Mouse (Mus musculus) ovary, postnatal 14 days (tissue): ENCODE data around the gene Pkdrej.
"Not testable (repeated sequence)": the region's sequence is repeated elsewhere in the genome, so short reads cannot be mapped to it uniquely, and the experiment has no call there.

Source experiments
- DNase-seq: peaks from one replicate; pipeline ENCODE4 v3.0.0; 2022; ENCODE audit warnings: low spot score

Gene Pkdrej

DNA sequence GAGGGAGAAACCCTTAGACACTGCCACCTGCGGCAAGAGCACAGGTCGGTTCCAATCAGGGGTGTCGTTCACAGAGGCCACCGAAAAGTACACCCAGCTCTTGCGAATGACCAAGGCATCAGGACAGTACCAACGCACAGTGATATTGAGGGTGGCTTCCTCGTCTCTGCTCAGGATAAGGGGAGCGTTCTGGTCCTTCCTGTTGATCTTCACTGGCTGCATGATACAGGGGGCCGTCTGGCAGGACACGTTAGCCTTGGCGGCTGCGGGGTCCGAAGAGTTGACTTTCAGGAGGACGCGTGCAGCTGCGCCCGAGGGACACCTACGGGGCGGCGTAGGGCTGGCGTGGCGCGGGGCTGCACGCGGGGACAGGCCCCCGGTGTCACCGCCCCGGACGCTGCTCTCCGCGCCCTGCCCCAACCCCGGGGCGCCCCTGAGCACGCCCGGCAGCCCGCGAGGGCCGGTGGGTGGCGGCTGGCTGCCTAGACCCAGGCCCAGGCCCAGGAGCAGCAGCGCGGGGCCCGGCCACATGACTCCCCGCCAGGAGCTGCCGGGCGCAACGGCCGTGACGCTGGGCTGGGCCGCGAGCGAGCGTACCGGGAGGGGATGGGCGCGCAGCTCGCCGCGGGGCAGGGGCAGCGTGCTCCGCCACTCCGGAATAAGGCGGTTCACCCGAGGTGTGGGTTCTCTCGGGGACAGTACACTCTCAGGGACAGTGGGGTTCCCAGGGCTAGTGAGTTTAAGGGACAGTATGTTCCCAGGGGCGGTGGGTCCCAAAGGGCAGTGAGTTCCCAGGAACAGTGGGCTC lies at the start of gene Pkdrej:
TSS of gene Pkdrej (minus strand) at position 532 of the 808 bp plus-strand sequence.
- no peak for DNase-seq

DNA sequence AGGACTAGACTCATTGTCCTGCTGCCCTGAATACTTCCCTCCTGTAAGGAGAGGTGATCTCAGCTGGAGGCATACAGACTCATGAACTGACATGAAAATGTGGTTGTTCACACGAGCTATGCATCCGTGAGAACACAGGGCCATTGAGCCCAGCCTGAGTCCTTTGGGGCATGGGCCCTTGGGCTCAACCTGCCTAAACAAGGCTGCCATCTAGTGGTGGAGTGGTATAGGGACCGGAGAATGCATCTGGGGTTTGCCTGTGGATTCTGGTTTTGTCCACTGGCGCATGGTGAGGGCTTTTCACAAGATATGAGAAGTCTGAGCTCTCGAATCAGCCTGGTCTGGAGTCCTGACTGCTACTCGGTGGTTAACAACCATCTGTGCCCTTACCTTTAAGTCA lies 46.2 kb upstream of the Pkdrej start:
- peak; percentile 72 for DNase-seq

DNA sequence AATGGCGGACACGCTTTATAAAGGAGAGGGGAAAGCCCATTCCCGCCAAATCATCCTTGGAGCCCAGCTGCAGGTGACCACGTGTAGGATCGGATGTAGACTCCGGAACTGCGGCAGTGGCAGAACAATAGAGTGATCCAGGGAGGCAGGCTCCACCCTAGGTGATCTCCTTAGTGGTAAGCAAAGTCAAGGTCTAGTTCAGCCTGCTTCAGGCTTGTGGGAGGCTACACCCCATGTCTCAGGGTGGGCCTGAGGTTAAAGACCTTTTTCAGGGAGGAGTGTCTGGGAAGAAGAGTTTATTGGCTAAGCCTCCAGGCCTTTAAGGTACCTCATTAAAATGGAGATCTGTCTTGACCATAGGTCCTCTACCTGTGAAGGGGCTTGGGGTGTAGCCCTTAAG lies 44.4 kb upstream of the Pkdrej start:
- not testable (repeated sequence) for DNase-seq

DNA sequence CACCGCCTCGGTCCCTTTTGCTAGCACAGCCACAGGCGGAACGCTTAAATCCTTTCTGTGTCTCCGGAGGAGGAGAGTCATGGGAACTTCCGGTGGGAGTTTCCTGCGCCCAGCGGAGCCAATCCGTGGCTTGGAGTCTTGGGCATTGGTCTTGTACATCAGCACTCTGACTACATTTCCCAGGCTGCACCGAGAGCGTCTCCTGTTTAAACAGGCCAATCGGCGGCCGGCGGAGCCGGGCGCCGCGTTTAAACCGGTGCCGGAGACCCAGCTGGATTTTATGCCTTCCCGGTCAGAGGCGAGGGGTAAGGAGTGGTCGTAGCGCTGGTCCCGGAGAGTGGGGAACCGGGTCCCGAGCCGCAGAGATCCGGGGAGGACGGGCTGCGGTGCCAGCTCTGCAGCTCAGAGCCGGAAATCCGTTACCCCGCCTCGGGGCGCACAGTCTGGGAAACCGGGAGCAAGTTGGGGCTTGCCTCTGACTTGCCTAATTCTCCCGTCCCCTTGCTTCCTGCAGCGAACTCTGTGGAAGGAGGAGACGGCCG lies 38.0 kb upstream of the Pkdrej start, which contains the start of gene Gtse1:
TSS of gene Gtse1 (plus strand) at position 256 of the 542 bp plus-strand sequence.
- peak; percentile 86 for DNase-seq

DNA sequence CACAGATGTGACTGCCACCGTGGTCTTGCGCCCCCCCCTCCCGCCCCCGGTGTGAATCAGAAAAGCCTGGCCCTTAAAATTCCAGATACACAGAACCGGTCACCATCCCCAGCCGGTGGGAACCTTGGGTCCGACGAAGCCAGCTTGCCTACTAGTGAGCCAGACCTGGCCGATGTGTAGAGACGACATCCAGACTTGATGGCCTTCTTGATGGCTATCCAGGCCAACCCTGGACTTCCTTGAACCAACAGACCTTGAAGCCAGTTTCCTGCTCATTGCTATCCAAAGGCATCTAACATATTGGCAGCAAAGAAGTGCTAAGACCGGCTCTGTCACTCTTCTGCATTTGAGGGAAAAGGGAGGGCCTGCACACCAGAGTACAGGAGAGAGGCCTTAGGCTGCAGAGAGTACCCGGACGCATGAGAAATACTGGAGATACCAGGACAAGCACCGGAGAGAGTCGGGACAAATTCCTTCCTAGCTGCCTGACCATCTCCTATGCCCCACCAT lies 37.5 kb upstream of the Pkdrej start:
- no peak for DNase-seq

DNA sequence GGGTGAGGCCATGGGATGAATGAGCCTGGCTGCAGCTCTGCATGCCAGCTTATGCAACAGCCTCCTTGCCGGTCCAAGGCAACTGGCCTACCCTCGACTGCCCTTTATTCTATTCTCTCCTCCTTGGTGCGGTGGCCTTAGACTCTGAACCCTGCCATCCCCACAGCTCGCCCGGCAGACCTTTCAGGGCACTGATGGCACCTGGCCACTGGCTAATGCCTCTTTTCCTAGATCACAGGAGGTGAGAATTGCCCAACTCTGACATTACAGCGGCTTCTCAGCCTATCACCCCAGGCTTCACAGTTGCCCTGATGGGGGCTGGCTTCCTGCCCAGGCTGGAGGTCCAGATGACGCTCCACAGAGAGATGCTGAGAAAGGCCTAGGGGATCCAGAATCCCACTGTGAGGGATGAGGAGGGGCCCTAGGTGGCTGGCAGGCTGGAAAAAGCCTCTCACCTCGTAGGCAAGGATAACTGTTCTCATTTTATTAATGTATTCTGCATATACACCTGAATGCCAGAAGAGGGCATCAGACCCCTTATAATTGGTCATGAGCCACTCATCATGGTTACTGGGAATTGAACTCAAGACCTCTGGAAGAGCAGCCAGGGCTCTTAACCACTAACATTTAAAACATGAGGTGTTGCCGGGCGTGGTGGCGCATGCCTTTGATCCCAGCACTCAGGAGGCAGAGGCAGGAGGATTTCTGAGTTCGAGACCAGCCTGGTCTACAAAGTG lies 30.3 kb upstream of the Pkdrej start:
- DNase-seq, result no peak

DNA sequence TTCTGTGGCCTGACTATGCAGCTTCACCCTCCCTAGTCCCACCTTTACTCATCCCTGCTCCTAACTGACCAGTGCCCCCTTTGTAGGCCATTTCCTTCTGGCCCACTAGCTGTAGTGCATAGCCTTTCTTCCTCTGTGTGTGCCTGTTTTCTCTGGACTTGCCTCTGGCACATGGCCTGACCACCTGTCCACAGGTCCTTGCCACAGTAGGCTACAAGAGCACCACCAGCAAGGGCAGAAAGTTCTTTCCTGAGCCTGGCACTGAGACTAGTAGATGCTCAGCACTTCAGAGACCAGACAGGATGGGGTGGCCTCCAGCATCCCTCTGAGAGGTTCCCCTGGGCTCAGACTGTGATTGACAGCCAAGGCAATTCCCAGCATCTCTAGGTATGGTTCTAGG lies 23.5 kb upstream of the Pkdrej start:
- no peak for DNase-seq

DNA sequence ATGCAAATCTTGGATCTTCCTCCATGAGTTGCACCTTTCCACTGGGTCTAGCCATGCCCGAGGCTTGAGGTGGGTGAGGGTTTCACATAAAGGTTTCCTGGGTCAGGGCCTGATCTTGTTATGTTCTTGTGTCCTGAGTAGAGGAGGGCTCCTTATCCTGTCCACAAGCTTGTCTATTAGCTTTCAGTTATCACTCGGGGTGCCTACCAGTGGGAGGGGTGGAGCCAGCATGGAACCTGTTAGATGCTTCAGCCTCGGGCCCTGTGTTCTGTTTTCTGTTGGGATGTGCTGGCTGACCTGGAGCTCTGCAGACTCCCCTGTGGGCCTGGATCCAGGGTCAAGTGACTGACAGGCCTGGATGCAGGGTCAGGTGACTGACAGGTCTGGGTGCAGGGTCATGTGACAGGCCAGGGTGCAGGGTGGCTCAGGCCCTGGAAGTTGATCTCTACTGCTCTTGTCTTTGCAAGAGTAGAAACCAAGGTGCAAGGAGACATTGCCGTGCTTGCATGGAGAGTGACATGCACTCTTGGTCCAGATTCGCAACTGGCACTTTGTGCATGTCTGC lies 20.3 kb upstream of the Pkdrej start:
- no peak for DNase-seq

DNA sequence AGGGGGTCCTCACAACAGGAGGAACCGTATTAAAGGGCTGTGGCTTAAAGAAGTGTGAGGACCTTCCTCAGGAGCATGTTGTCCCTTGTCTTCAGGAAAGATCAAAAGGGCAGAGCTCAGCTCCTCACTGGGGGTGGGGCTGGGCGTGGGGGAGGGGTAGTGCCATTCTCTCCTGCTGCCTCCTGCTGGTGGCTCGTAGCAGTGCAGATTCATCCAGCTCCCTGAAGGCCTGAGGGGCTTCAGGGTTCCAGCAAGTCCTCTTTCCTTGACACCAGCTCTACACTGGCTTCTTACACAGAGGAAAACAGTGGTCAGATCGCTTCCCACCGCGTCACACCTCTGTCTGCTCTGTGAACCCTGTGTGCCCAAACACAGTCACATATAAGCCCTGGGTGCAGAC lies 19.4 kb upstream of the Pkdrej start:
- peak; percentile 18 for DNase-seq

DNA sequence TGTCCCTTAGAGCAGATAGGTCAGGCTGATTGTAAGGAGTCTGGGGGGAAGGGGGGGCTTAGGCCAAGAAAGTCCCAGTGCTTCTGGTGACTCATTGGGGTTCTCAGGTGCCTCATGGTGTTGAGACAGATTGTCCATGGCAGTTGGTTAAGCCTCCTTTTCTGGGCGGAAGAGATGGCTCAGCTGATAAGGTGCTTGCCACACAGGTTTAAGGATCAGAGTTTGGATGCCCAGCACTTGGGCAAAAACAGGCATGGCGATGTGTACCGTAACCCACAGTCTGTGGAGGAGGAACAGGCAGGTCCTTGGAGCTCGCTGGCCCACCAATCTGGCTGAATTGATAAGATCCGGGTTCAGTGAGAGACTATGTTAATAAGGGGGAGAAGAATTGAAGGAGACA lies 15.4 kb upstream of the Pkdrej start:
- no peak for DNase-seq

DNA sequence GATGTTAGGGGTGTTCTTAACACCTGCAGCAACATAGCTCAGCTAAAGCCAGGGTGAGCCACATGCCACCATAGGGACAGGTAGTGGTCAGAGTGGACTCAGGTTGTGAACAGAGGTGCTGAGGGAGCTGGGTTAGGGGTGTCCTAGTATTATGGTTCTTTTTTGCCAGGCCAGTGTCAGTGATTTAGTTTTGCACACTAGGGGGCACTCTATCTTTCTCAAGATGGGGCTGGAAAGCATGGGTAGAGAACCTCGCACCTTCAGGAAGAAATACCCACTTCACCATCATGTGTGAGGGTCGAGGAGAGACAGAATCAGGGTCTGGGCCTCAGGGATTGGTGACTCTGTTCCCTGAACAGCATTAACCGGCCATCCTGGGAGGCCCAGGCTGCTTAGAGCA lies 13.8 kb upstream of the Pkdrej start:
- no peak for DNase-seq

DNA sequence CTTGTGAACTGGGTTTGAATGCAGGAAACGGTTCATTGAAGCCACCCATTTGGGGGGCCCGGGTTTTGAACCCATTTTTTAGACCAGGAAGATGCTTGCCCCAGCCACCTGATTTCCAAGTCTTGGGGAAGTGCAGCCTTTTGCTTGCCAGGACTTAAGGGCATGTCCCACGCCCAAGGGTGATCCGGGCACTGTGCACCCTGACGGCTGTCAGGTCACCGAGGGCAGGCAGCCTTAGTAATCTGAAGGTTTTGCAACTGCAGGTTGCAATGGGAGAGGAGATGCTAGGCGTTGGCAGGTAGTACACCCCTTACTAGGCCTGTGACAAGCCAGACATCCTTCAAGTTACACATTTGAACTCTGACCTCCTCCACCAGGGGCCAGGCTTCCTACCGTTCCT lies 11.1 kb upstream of the Pkdrej start:
- no peak for DNase-seq

DNA sequence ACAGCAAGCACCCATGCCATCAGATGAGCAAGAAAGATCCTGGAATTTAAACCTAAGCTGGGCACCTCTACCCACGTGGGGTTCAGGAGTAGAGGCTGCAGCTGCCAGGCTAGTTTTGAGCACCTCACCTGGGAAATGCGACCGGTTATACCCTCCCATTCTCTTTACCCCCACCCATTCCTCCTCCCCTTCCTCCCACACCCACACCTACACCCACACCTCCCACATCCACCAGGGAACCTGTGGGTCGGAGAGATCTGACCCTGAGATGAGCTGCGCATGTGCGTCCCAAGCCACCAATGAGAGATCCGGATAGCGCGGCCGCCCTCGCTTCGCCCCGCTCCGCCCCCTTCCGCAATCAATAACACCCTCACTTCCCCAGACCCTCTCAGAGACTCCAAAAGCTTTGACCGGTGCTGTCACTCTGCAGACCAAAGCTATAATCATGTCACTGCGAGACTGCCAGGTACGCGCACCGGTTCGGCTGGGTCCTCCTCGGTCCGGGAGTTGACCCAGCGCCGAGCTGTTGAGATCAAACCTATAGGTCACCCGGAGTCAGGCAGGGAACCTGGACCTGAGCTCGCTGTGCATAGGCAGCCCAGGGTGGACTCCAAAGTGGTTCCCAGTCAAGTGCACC lies 10.5 kb upstream of the Pkdrej start, which contains the start of gene Ttc38:
TSS of gene Ttc38 (plus strand) at position 353 of the 637 bp plus-strand sequence.
- DNase-seq, result peak; percentile 67

DNA sequence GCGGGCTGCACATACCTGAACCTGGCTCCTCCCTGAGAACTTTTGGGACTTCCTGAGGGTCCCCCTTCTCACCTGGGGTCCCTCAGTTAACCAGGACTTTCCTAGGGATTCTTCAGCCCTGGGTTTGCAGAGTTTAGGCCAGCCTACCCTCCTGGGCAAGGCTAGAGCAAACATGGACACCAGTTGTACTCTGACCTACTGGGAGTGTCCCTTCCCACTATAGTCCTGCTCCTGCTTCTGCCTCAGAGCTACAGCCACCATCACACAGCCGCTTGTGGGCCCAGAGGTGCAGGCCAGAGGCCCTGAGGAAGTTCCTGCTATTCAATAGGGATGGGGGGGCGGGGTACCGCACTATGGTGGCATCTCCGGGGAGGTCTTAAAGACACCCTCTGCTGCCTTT lies 7.9 kb upstream of the Pkdrej start:
- no peak for DNase-seq

DNA sequence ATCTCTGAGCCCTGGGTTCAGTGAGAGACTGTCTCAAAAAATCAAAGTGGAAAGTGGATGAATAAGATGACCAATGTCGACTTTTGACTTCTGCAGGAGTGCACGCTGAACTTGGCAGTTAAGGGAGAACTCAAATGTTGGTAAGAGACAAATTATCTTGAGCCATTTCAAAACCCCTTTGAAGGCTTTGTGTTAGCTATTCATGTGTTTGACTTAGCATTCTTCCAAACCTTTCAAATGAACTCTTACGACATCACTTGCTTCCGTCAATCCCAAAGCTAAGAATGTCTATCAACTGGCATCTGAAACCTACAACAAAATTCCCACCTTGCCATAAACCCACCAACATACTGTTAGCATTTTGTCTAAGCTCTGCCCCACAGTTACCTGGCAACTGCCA lies 6.5 kb upstream of the Pkdrej start:
- no peak for DNase-seq

DNA sequence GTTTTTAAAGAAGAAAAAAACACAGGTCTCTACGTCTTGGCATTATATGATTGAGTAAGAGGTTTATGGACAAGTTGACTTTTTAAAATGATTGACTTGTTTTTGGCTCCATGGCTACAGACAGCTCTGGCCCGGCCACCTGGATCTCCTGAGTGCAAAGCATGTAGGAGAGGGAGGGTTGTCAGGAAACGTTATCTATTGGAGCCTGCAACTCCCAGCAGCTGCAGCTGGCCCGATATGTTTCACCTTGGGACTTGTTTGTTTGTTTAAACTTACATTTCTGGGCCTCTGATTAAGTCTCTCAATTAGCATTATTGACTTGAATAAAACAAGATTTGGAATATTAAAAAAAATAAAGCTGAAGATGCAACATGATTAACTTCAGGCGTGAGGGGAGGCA lies 5.1 kb upstream of the Pkdrej start:
- no peak for DNase-seq

DNA sequence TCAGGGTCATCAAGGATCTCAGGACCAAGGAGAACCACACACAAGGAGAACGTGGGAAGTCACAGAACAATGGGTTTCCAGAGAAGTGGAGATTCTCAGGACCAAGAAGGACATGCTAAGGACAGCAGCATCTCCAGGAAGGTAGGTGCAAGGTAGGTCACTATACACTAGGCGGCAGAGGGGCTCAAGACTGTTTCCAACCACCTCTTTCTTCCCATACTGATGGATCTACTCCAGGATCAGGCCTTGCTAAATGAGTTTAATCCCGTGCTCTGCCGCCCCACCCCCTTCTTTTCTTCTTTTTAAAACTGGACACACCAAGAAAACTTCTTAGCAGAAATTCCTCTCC lies 451 bp upstream of the Pkdrej start:
- DNase-seq, result no peak

DNA sequence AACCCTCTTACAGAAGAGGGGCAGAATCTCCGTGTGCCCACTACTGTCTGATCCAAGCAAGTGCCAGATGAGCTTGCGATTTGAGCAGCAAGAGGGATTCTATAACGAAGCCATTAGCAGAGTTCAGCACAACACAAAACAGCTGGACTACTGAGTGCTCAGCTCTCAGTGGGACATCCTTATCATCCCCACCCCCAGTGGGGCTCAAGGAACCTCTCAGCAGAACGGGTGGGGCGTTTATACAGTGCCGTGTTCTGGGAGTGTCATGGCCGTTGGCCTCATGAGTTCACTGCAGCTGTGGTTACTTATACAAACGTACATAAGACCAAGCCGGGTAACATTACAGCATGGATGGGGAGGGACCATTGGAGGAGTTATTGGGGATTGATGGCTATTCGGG lies 8.1 kb downstream of the Pkdrej start:
- no peak for DNase-seq

DNA sequence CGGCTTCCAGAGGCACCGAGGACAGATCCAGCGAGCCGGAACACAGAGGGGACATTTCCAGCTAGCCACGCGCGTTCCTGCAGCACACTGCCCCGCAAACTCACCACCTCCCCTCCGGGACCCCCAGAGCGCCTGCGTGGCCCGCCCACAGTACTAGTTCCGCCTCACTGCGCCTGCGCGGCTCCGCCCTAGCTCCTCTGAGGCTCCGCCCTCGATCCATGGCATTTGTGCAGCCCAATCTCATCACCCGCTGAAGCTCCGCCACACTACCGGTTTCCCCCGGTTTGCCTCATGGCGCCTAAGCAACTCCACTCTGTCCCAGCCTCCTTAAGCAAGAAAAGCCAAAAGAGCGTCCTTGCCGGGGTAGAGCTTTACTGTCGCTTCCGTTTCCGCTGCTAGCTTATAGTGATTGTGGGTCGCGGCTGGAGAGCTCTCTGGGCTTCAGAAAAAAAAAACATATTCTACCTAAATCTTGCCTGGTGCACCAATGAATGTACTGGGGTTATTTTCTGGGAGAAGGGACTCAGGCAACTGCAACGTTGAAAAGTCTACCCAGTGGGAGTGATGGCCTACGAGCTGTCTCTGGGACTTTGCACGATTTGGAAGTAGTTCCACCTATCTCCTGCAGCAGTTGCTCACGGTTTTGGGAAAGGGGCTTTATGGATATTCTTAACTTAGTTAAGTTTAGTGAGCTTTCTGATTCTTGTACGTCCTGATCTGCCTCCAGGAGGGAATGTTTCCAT lies 9.8 kb downstream of the Pkdrej start, which contains the start of gene Cdpf1:
TSS of gene Cdpf1 (minus strand) at position 163 of the 743 bp plus-strand sequence.
- peak; percentile 99 for DNase-seq

DNA sequence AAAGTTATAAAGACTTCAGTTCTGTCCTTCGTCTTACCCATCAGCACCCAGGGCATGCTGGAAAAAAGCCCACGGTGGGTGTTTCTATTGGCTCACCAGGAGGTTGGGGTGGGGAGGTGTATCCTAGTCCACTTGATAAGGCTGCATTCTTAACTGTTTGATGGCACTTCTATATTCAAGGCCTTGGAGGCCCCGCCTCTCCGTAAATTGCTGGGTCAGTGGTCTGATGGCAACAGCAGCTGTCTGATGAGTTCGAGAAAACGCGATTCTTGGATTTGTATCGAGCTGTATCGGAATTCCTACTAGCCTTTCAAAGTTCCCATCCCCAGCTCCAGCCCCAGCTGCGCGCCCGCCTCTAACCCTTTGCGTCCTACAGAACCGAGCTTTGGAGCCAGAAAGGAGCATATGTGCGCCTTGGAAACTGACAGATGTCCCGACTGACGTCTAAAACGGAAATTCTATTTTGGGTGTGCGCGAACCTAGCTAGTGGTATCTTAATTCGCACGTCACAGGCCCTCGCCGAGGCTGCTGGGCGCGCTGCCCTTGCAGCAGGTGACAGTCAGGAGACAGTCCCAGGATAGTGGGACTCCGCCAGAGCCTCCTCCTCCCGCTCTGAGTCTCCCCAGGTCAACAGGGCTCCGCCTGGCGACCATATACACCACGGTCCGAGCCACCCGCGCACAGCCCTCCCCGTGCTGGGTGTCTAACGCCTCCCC lies 10.6 kb downstream of the Pkdrej start:
- peak; percentile 45 for DNase-seq

DNA sequence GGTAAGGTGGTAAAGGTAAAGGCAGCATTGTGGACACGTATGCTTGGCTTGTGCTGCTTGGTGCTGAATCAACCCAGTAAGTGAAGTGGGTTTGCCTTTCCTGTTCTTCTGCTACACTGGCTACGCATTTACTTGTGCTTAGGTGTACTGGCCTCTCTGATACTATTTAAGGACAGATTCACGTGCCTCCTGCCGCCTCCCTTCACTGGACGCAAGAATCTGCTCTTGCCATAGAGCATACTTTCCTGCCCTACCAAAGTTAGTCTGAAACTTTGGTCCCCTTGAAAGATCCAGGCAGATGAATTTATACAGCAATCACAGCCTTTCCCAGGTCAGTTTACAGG lies 11.1 kb downstream of the Pkdrej start:
- DNase-seq, result no peak
